Mouse (Mus musculus) cerebellum, adult 9-11 months (tissue): ENCODE data around the gene Fmn2.

ENCODE experiments used
- DNase-seq: peaks from one replicate; pipeline ENCODE4 v3.0.0; 2022

The Fmn2 gene

GRCm38 (mm10) chr1:174557841-174558240 lies 56.2 kb downstream of the Fmn2 start:
- DNase-seq: no peak

- DNase-seq: no peak
These were observed 56.9 kb downstream of the Fmn2 start for GRCm38 (mm10) chr1:174558488-174558887.

- DNase-seq: peak; percentile 10
These were observed 62.9 kb downstream of the Fmn2 start for GRCm38 (mm10) chr1:174564561-174564960.

- DNase-seq: no peak
These were observed 67.0 kb downstream of the Fmn2 start for GRCm38 (mm10) chr1:174568609-174569008.

GRCm38 (mm10) chr1:174592420-174592980 lies 90.9 kb downstream of the Fmn2 start:
- DNase-seq: no peak

- DNase-seq: peak; percentile 26
These were observed 93.4 kb downstream of the Fmn2 start for GRCm38 (mm10) chr1:174594989-174595388.

GRCm38 (mm10) chr1:174597495-174597894 lies 95.9 kb downstream of the Fmn2 start:
- DNase-seq: no peak

- DNase-seq: no peak
These were observed 96.6 kb downstream of the Fmn2 start for GRCm38 (mm10) chr1:174598226-174598625.

GRCm38 (mm10) chr1:174600041-174600440 lies 98.4 kb downstream of the Fmn2 start:
- DNase-seq: no peak

- DNase-seq: no peak
These were observed 99.0 kb downstream of the Fmn2 start for GRCm38 (mm10) chr1:174600620-174601019.

GRCm38 (mm10) chr1:174617368-174617767 lies 115.7 kb downstream of the Fmn2 start:
- no peak for DNase-seq

- no peak for DNase-seq
These were observed 119.9 kb downstream of the Fmn2 start for GRCm38 (mm10) chr1:174621512-174621911.

GRCm38 (mm10) chr1:174623054-174623453 lies 121.4 kb downstream of the Fmn2 start:
- no peak for DNase-seq

GRCm38 (mm10) chr1:174630074-174630473 lies 128.4 kb downstream of the Fmn2 start:
- no peak for DNase-seq

GRCm38 (mm10) chr1:174636291-174636690 lies 134.7 kb downstream of the Fmn2 start:
- DNase-seq: no peak

GRCm38 (mm10) chr1:174637564-174638085 lies 136.0 kb downstream of the Fmn2 start:
- no peak for DNase-seq

GRCm38 (mm10) chr1:174640901-174641300 lies 139.3 kb downstream of the Fmn2 start:
- no peak for DNase-seq

GRCm38 (mm10) chr1:174643431-174644010 lies 141.9 kb downstream of the Fmn2 start:
- no peak for DNase-seq

- DNase-seq: no peak
These were observed 147.8 kb downstream of the Fmn2 start for GRCm38 (mm10) chr1:174649421-174649826.

- no peak for DNase-seq
These were observed 152.9 kb downstream of the Fmn2 start for GRCm38 (mm10) chr1:174654565-174654964.

- no peak for DNase-seq
These were observed 153.7 kb downstream of the Fmn2 start for GRCm38 (mm10) chr1:174655354-174655753.

- DNase-seq: no peak
These were observed 154.9 kb downstream of the Fmn2 start for GRCm38 (mm10) chr1:174656554-174656953.

- DNase-seq: no peak
These were observed 158.0 kb downstream of the Fmn2 start for GRCm38 (mm10) chr1:174659459-174660223.

GRCm38 (mm10) chr1:174665116-174665515 lies 163.5 kb downstream of the Fmn2 start:
- no peak for DNase-seq
